Mouse (Mus musculus) kidney, adult 2 months (tissue): ENCODE results near the gene Kcnab3.

Source experiments
- CTCF ChIP-seq: fragments of 200-500 bp; conservative IDR thresholded peaks from 2 replicates; pipeline ENCODE4 v1.5.1; 2011; ENCODE audit warnings: low read depth, mild to moderate bottlenecking, control low read depth, low read length, moderate library complexity, mixed read lengths; ENCODE audit not compliant: insufficient read depth, insufficient read length
- POLR2A ChIP-seq: fragments of 200-500 bp; IDR thresholded peaks from one replicate; pipeline ENCODE4 v1.6.1; 2011; ENCODE audit warnings: low read depth, low read length, control low read depth

GRCm38 (mm10) chr11:69305291-69305690, 20.8 kb upstream of the Kcnab3 start:
- TF ChIP-seq CTCF: no peak
- TF ChIP-seq POLR2A: no peak
